Mouse (Mus musculus) brown adipose tissue, adult 24 weeks (tissue): ENCODE data around the gene Gna12. TPM values are rescaled to one million over a fixed set of nuclear protein-coding genes. Genes with fewer than 3 reads are reported as not detected.

ENCODE experiments used
- H3K27ac ChIP-seq: fragments of 200-500 bp; replicated peaks from 2 replicates; pipeline ENCODE4 v1.5.1; 2012; ENCODE audit warnings: low read depth, mild to moderate bottlenecking, low read length
- H3K4me1 ChIP-seq: fragments of 200-500 bp; 2 replicates; pipeline ENCODE4 v1.6.1; 2012; ENCODE audit warnings: low read length, mixed read lengths; ENCODE audit not compliant: control insufficient read depth, insufficient read depth, insufficient read length
- H3K4me3 ChIP-seq: fragments of 200-500 bp; 2 replicates; pipeline ENCODE4 v1.5.1; 2012; ENCODE audit warnings: low read depth, mild to moderate bottlenecking, low read length, moderate library complexity; ENCODE audit not compliant: insufficient read depth
- polyA plus RNA-seq: library from polyadenylated mRNA; stranded (reverse); fragments of >200 nt; gene quantifications from 2 replicates; pipeline ENCODE4 v1.2.4, GENCODE M21; 2012; ENCODE audit not compliant: missing spikeins, insufficient read depth, insufficient read length

The Gna12 gene
- 44.5 and 61.4 TPM in 2 replicates for polyA plus RNA-seq

- peaks cover 15% of the 10 kb centered on the region for H3K4me1 ChIP-seq
Measured at GRCm38 (mm10) chr5:140830314-140831063, at the start of gene Gna12. TSS of gene Gna12 (minus strand) at chr5:140830431.

GRCm38 (mm10) chr5:140878644-140879043 lies 48.4 kb upstream of the Gna12 start:
- H3K4me3 ChIP-seq, result no peak overlapping the region
- no peaks in the 10 kb centered on the region for H3K4me1 ChIP-seq
- no peak overlapping the region for H3K27ac ChIP-seq

More at GRCm38 (mm10) chr5:140830314-140831063, at the start of gene Gna12:
- Histone ChIP-seq H3K27ac (peak within 1 kb of the TSS; percentile 80), H3K4me3 (peak within 1 kb of the TSS; percentile 97)

GRCm38 (mm10) chr5:140873736-140874307 lies 43.6 kb upstream of the Gna12 start:
- Histone ChIP-seq H3K4me3 (no peak overlapping the region), H3K27ac (no peak overlapping the region), H3K4me1 (no peaks in the 10 kb centered on the region)

DNA sequence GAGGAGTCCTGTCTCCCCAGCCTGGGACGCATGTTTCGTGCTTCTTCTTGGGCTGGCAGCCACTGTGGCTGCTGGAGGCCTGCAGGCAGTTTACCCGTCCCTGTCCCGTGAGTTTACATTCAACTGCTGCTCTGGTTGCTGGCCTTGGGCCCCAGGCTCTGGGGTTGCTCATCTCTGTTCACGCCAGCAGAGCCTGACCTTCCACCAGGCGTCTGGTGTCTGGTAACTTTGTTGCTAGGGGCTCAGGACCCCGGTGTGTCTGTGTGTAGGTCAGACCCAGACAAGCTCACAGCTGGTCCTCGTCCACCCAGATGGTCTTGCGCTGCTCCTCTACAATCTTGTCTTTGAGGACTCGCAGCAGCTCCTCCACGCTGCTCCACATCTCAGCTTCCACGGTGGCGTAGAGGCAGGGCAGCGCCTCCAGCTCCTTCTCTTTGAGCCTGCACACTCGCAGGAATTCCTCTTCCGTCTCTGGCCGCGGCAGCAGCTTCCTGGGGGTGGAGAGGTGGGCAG lies 42.9 kb upstream of the Gna12 start:
- Histone ChIP-seq H3K4me1 (no peaks in the 10 kb centered on the region), H3K4me3 (no peak overlapping the region; the same call in 1 of the 2 replicates), H3K27ac (no peak overlapping the region)

DNA sequence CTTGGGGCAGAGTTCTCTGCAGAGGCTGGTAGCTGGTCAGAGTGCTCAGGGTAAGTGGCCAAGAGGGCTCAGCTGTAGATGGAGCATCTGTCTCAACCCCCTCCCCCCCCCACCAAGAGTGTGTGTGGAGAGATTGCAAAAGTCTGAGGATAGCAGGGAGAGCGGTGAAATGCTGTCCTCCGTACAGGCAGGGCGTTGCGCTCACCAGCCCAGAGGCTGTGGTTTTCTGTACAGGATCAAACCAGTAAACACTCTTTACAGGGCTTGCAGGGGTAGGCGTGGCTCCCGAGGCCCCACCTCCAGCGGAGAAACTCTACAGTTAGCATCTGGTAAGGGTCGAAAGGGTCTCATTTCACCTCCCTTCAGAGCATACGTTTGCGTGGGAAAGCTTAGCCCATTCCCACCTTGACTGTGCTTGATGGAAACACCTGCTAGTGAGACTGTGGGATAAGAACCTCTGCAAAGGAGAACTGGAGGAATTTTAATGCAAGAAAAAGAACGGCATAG lies 42.4 kb upstream of the Gna12 start:
- Histone ChIP-seq H3K27ac (no peak overlapping the region), H3K4me1 (no peaks in the 10 kb centered on the region), H3K4me3 (no peak overlapping the region)

GRCm38 (mm10) chr5:140871241-140871640 lies 41.0 kb upstream of the Gna12 start:
- no peak overlapping the region for H3K27ac ChIP-seq
- H3K4me3 ChIP-seq, result no peak overlapping the region
- H3K4me1 ChIP-seq, result no peaks in the 10 kb centered on the region

DNA sequence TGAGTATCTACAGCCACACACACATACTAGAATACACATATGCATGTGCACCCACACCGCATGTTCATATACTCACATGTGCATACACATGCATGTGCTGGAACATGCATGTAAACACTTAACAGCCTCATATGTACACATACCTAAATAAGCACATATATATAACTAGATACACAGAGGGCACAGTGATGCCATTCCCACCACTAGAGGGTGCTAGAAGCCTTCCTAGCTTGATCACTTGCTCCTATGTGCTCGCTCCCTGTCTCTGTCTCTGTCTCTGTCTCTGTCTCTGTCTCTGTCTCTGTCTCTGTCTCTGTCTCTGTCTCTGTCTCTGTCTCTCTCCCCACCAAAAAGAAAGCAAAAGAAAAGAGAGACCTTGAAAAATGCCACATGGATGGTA lies 38.8 kb upstream of the Gna12 start:
- Histone ChIP-seq H3K4me1 (no peaks in the 10 kb centered on the region), H3K27ac (no peak overlapping the region), H3K4me3 (no peak overlapping the region)

DNA sequence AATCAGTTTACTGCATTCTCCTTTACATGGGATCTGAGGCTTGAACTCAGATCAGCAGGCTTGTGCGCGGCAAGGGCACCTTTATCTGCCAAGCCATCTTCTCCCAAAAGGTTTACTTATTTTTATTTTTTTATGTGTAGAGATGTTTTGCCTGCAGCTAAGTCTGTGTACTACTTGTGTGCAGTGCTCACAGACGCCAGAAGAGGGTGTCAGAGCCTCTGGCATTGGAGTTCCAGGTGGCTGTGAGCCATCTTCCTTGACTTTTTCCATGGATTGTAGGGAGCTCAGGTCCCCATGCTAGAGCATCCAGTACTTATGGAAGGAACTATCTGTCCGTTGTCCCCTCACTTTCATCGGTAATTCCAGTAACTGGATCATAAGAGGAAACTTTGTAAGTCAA lies 29.5 kb upstream of the Gna12 start:
- H3K4me3 ChIP-seq, result no peak overlapping the region
- no peaks in the 10 kb centered on the region for H3K4me1 ChIP-seq

DNA sequence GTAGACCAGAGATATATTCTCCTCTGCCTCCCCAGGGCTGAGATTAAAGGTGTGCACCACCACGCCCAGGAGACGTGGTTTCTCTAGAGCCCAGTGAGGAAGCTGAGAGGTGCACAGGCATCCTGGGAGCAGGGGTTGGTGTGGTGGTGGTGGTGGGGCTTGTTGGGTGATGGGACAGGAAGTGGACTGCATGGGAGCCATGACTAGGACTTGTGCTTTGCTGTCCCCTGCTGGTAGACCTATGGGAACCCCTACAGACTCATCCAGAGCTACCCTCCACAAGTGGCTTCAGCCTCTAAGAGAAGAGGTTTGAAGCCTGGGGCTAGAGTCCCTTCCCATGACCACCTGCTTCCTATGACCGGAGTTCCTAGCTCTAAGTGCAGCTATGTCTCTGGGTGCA lies 28.1 kb upstream of the Gna12 start:
- Histone ChIP-seq H3K4me1 (no peaks in the 10 kb centered on the region), H3K4me3 (no peak overlapping the region), H3K27ac (no peak overlapping the region)

More for the DNA sequence above, 29.5 kb upstream of the Gna12 start:
- no peak overlapping the region for H3K27ac ChIP-seq

GRCm38 (mm10) chr5:140857432-140858154 lies 27.4 kb upstream of the Gna12 start:
- Histone ChIP-seq H3K4me1 (no peaks in the 10 kb centered on the region), H3K27ac (no peak overlapping the region), H3K4me3 (no peak overlapping the region)

DNA sequence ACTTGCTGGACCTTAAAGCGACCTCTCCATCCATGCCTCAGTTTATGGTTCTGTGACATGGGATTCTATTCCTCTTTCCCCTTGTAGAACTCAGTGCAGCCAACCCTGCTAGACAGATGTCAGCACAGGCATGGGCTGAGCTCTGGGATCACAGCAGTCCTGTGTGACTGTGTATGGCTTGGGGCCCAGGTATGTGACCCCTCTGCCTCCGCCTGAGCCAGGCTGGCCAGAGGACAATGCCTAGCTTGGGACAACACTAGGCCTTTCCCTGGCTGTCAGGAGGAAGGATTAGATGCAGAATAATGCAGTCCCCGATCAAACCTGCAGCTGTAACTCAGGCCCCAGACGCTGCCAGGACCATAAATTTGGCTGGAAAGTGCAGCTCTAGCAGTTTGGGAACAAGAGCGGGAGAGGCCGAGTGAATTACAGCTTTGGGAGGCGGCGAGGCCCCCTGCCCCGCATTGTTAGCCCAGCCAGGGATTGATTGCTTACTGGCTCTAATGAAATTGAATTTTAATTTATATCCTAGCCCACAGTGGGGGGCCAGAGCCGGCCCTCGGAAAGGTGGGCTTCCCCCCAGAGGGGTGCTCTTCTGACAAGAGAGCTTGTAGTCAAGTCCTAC lies 25.8 kb upstream of the Gna12 start:
- Histone ChIP-seq H3K4me3 (no peak overlapping the region), H3K27ac (no peak overlapping the region), H3K4me1 (no peaks in the 10 kb centered on the region)

- Histone ChIP-seq H3K4me3 (no peak overlapping the region), H3K4me1 (no peaks in the 10 kb centered on the region), H3K27ac (no peak overlapping the region)
Measured at GRCm38 (mm10) chr5:140854700-140855099, 24.5 kb upstream of the Gna12 start.

GRCm38 (mm10) chr5:140853723-140854122 lies 23.5 kb upstream of the Gna12 start:
- Histone ChIP-seq H3K27ac (no peak overlapping the region), H3K4me1 (no peaks in the 10 kb centered on the region), H3K4me3 (no peak overlapping the region)

DNA sequence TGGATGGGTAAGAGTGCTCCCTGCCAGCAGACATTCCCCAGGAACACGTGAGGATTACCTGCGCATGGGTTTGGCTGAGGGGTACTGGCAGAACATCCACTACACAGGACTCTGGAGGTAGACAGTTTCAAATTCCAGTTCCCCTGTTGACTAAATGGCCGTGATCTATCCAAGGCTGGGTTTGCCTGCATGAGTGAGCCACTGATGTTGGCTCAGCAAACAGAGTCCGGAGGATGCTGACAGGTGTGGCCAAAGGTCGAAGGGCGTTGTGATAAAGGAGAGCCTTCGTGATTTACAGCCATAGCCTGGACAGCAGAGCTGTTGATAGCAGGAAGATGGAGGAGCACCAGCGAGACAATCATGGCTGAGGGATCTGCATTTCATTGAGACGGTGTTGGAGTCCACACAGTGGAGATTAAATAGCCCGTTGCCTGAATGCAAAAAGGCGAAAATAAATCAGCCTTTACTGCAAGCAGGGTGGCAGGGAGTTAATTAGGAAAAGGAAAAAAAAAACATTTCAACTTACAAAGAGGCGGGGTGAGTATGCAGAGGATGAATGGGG lies 22.3 kb upstream of the Gna12 start:
- Histone ChIP-seq H3K27ac (no peak overlapping the region), H3K4me3 (no peak overlapping the region), H3K4me1 (no peaks in the 10 kb centered on the region)
